Mouse (Mus musculus): ENCODE measurements around the gene Slc45a2.

The Slc45a2 gene

GRCm38 (mm10) chr15:11075726-11076361, 75.3 kb downstream of the Slc45a2 start:
- no peak for DNase-seq
